Mouse (Mus musculus) CD8-positive naive resting alpha-beta T cell, adult 2 months (primary cell): ENCODE data around the gene Olfm1.
A peak's percentile ranks its signal among the peaks of the same experiment; 100 is the strongest.

Source experiments
- DNase-seq, 2 experiments: peaks; one replicate each; pipeline ENCODE4 v3.0.0; 2022; ENCODE audit warnings: low read depth in 2 of 2, low spot score in 2 of 2

Gene Olfm1

DNA sequence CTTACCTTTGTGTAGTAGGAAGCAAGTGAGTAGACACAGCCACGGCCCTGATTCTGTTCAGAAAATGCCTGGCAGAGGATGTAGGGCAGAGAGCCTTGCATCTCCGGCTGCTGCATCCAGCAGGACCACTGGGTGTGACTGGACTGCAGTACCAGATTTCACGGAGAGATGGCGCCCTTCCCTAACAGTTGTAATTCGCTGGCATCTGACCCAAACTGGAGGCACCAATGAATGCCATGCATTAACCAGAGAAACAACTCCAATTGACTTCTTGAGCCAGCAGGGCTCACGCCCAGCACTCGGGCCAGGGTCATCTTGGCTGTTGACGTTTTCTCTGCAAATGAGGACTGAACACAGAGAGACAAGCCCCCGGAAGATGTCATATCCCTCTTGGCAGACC lies 11.4 kb downstream of the Olfm1 start:
- DNase-seq = peak; percentile 27 to 59

DNA sequence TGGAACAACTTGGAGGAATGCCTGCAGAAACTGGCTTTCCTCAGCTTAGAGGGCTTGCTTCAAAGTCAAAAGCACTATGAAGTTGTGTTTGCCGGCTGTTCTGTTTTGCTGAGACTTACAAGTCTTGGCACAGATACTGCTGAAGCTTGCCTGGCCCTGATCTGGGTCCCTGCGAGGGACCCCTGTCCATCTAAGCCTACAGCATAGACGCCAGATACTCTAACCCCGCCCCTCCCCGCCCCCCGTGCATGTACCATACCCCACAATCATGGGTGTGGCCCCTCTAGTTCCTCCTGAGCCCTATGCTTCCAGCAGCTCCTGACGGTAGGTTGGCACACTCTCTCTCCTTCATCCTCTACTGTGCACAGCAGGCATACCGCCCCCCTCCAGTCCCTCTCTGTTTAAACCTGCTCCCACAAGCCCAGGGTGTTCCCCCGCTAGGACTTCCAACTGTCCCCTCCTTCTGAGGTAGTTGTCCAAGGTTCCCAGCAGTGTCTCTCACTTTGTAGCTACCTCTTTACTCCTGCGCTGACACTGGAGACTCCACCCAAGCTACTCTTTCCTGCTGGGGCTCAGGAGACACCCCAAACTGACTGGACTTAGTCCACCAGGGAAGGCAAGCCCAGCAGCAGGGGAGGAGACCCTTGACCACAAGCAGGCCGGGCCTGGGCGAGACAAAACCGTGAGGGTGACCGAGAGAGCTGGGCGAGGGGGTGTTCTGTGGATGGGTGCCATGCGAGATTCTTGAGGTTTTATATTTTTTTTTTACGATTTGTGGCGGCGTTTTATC lies 12.1 kb downstream of the Olfm1 start:
- DNase-seq = no peak

DNA sequence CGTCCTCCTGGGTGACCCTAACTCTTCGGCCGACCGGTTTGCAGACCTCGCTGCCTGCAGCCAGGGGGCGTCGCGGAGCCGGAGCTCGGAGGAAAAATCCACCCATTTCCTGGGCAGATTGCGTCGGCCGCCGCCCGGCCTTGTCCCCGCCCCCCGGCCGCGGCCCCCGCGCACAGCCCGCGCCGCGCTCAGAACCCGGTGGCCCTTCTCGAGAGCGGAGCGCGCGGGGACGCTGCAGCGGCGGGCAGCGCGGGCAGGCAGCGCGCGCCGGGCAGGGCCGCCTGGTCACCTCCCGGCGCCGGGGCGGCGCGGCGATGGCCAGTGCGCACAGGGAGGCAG lies 12.6 kb downstream of the Olfm1 start:
- DNase-seq = no peak

DNA sequence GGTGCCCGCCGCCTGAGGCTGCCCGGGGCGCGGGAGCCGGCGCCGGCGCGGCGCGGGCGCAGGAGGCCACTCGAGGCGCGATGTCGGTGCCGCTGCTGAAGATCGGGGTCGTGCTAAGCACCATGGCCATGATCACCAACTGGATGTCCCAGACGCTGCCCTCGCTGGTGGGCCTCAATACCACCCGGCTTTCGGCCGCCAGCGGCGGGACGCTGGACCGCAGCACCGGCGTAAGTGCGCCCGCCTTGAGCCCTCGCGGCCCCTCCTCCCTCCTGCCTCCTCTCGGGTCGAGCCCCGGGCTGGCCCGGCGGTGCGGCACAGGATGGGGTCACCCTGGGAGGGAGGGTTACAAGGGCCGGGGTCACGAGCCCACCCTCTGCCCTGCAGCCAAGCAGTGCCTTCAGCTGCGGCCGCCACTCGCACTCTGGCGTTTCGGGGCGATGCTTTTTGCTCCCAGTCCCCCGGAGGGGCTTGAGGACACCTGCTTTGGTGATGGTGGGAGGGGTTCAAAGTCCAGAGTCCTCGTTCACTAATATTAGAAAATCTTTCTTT lies 13.2 kb downstream of the Olfm1 start:
- no peak for DNase-seq

DNA sequence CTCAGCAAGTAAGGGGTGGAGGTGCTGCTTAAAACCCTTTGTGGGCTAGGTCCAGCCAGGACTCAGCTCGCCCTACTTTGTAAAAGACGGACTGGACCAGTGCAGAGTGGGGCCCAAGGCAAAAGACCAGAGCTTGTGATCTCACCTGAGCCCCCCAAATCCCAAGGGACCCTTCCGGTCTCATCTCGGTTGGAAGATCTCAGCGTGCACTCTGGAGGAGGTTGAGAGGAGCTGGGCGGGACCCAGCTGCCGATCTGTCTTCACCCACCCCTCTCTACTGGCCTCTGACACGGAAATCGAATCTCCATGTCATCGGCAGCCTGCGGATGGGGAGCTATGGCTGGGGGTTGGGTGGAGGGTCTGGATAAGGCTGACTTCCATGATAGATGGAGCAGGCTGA lies 13.7 kb downstream of the Olfm1 start:
- no peak for DNase-seq

DNA sequence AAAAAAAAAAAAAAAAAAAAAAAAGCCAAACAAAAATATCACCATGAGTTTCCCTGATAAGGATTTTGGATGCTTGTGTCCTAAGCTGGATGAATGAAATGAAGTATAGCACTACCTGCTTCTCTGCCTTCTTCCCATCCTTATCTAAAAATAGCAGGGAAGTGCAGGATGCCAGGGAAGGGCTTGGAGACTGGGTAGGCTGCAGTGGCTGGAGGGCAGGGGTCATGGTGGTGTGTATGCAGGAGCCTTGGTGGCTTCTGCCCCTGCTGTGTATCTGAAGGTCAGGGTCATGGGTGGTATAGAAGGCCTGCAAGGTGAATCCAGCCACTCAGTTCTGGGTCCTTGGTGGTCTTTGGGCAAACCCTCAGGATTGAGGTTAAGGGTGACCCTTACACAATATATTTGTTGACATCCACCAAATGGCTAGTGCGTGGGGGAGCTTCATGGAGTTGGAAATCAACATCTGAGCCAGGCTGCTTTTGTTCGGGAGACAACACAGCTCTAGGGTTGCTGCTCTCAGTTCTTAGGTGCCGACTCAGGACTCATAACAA lies 14.5 kb downstream of the Olfm1 start:
- DNase-seq = no peak

DNA sequence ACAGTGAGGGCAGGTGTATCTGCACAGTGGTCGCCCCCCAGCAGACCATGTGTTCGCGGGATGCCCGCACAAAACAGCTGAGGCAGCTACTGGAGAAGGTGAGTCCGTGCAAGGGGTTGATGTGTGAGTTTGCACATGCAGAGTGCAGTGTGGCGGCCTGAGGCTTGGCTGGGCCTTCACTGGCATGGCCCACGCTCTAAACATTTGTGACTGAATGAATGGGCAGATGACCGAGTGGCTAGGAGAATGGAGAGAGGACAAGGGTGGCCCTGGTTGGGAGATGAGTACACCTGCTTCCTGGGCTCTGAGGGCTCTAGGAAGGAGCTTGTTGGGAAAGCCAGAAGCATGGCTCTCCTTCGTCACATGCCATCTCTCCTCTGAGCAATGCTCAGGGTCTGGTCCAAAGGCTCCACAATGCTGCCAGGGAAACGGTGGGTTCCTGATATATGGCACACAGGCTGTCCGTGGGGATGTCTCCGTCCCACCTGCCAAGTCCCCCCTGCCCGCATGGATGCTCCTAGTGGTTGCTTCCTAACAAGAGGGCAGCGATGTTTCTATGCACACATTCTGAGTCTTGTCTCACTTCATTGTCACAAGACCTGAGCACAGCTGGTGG lies 15.4 kb downstream of the Olfm1 start:
- no peak for DNase-seq

DNA sequence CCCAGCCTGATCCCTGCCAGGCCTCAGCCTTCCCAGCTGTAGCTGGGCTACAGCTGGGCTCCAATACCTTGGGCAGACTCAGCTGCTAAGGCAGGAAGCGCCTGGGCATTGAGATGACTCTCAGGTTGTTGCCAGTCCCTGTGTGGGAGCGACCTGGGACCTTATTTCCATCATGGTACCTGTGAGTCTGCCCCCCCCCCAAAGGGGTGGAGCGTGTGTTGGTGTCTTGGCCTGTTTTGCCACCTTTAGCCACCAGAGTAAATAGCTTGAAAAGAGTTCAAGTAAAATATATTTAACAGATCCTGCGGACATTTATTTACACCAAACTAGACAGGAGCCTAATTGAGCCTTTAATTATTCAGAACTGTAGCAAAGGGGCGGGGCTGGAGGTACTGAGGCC lies 16.4 kb downstream of the Olfm1 start:
- no peak for DNase-seq

DNA sequence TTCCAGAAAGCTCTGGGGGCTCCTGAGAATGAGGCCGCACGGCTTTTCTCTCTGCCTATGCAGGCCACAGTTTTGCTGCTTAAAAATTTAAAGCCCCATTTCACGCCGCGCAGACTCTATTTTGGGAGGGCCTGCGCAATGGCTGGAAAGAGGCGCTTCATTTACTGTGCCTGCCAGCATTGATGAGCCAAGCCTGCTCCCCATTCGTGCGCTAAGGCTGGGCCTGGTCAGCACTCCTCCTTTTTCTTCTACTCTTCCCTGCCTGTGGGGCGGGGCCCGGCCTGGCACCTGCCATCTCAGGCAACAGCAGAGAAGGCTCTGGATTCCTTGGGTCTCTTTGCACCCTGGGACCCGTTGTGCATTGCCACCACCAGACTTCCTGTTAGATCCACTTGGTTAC lies 16.9 kb downstream of the Olfm1 start:
- no peak for DNase-seq

DNA sequence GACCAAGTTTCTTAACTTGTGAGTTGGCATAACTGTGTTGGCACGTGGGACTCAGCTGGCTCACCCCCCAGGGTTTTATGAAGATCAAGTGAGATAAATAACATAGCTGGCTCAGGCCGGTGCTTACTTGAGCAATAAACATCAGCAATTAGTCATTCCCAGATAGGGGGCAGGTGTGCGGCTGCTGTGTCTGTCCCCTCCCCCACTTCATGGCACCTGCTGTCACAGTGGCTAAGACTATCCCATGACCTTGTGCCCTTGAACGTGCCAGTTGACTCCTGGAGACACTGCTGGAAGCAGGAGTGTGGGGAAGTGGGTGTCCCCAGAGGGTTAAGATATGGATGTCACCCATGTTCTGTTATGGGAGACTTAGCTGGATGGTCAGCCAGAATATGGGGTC lies 17.5 kb downstream of the Olfm1 start:
- DNase-seq = no peak

DNA sequence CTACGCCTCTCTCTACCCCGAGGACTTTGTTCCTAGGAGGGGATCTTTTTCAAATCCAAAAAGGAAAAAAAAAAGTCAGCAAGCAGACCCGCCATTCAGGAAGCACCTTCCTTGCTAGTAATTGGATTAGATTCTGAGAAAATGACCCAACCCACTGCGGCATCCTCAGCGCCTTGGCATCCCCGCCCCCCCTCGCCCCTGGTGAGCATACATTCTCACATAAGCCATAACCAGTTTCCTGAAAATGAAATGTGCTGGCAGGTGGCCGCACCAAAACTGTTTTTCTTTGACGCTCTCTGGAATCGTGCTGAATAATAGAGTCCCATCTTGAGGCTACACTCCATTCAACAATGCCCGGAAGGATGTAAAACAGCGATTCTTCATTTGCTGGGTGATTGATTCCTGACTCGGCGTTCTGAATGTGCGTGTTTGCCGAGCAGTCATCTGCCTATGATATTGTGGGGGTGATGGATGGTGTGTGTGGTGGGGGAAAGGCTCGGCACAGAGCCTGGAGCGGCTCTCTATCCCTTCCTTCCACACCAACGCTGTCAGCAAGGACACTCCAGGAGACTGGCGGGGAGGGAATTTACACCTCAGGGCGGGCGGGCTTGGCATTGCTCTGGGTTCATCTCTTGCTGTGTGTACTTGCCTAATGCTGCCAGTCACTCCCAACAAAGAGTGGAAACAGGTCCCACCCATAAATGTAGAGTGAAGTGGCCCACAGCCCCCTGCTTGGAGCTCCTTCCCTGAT lies 18.9 kb downstream of the Olfm1 start:
- no peak for DNase-seq

DNA sequence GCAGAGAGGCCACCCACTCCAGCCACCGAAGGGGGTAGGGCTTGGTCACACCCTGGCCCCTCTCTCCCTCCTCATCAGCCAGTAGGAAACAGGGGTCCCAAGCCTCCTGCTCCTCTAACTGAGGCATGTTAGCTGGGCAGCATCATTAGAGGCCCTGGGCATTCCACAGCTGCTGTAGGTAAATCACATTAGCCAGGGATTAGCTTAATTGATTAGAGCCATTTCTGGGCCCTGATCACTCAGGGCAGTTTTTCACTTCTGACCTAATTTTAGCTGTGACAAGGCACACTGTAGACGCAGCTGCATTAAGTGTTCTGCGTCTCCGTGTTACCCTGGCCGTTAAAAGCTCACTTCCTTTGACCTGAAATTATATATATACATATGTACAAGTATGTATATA lies 20.1 kb downstream of the Olfm1 start:
- no peak for DNase-seq

DNA sequence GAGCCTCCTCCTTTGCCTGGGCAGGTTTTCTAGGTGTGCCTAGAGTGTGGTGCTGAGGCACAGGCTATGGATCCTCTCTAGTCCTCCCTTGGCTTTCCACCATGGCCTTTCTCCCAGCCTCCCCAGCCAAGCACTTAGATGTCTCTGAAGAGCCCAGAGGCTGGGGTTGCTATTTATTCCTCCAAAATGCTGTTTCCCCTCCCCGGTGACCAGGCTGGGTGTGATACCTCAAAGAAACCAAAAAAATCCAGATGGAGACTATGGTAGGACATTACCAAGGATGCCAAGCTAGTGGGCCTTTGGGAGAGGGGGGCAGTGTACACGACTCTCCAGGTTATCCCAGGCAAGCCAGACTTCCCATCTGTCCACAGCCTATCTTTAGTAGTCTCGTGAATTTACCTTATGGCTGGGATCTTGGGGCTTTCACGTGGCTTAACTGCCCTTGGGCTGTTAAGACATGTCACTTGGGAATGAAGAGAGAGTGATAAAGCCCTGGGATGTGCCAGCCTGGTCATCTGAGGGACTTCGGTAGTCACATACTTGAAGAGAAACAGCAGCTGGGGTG lies 23.5 kb downstream of the Olfm1 start:
- no peak for DNase-seq

DNA sequence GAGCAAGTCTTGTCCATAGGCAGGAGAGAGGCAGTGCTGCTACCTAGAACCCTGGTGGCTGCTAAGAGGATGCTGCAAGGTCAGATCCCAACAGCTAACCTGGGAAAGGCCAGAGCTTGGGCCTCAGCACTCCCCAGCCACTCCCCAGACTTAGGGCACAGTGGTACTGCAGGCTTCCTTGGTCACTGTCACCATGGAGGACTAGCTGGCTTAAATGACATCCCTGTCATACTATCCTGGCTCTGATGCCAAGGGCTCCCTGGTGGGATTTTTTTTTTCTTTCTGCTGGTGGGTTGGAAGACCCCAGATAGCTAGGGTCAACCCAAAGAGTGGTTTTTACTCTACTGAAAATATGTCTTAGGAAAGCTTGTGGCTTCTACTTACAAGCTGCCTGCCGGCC lies 25.0 kb downstream of the Olfm1 start:
- DNase-seq = no peak

DNA sequence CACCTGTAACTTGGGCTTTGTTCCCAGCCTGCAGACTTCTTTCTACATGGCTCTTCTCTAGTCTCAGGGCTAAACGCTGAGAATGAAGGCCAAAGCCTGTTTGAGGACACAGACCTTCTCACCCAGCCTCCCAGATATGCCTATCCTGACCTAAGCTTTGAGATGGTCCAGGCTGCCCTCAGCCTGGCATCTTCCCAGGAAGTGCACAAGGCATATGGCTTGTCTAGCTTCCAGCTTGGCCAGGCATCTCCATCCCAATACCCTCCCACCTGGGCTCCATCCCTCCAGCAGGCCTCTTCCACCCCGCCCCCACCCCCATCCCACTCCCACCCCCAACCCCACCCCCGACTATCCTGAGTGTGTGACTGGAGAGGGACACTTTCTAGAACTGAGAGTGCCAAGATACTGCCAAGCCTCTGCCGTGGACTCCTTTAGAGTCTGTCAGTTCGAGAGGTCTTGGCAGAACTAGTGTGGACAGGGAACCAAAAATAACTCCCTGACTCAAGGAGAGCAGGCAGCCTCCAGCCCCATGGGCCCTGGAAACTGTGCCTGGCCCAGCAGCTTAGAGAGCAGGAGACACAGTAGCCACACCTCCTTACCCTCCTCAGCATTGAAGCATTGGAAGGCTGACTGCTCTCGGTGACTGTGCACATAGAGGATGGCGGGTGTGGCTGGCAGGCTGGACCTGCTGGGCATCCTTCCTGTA lies 26.0 kb downstream of the Olfm1 start:
- no peak for DNase-seq

DNA sequence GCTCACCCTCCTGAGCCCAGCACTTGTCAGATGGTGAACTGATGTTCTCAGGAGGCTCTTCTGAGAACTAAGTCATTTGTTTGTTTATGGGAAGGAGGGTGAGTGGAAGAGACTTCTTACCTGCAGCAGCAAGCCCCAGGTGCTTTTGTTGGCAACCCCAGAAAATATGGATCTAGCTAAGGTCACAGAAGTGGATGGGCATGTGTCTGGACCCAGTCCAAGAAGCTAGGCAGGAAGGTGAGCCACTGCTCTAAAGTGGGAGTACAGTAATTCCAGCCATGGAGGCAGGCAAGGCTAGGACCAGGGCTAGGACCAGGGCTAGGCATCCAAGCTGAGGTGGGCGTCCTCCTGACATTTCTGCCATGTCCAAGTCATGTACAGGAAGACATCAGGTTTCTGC lies 26.8 kb downstream of the Olfm1 start:
- DNase-seq = no peak

DNA sequence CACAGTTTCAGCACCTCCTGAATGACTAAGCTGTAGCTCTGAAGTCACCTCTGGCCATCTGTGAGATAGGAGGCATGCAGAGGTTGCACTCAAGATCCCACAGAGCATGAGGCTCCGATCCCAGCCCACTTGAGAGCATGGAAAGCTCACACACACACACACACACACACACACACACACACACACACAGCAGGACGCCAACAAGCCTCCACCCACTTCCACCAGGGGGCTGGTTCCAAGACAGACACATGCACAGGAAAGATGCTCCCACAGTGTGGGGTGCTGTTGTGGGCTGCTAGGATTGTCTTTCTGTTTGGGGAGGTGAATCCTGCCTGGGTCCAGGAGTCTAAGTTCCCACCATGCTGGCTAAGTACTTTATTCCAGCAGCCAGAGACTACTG lies 29.0 kb downstream of the Olfm1 start:
- DNase-seq = no peak

DNA sequence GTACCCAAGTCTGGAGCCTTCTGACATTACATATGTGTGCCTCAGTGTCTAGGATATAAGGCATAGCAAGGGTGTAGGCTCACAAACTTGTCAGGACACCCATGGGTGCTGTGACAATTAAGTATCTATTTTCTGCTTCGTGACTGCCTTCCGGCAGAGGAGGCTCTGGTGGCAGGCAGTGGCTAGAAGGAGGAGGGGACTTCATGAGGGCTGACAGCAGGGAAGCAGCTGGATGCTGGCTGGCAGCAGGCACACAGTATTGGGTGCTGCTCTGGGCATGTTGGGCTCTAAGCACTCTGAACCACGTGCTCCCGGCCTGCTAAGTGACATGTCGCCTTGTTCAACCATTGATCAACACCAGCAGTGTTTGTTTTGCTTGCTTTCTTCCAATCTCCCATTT lies 32.0 kb downstream of the Olfm1 start:
- DNase-seq = no peak

DNA sequence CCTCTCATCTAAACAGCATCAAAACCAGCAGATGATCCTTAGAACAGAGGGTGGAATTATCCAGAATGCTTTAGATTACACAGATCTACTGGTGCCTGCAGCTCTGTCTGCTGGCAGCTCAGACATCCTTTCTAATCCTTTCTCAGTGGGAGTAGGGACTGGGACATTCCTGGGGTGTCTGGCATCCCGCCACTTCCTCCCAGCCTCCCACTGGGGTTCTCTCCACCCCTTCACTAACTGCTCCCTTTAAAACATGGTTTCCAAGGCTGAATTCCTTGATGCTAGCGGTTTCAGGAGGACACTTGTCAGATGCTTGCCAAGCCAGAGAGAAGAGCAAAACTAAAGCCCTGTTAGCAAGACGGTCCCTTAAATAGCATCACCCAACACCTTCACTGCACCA lies 33.1 kb downstream of the Olfm1 start:
- no peak for DNase-seq

DNA sequence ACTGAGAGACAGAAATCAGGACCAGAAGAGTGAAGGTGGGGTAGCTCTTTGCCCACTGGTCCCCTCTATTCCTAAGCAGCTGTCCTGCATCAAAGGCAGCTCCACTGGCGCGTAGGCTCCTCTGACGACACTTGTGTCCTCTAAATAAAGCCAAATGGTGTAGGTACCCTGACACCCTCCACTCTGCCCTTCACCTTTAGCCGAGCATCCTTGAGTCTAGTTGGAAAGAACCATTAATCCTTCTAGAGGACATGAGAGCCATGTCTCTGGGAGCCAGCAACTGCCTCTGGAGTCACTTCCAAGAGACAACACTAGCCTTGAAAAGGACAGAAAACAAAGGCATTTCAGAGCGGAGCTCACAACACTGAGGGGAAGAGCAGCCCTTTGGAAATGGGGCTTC lies 34.2 kb downstream of the Olfm1 start:
- no peak for DNase-seq

DNA sequence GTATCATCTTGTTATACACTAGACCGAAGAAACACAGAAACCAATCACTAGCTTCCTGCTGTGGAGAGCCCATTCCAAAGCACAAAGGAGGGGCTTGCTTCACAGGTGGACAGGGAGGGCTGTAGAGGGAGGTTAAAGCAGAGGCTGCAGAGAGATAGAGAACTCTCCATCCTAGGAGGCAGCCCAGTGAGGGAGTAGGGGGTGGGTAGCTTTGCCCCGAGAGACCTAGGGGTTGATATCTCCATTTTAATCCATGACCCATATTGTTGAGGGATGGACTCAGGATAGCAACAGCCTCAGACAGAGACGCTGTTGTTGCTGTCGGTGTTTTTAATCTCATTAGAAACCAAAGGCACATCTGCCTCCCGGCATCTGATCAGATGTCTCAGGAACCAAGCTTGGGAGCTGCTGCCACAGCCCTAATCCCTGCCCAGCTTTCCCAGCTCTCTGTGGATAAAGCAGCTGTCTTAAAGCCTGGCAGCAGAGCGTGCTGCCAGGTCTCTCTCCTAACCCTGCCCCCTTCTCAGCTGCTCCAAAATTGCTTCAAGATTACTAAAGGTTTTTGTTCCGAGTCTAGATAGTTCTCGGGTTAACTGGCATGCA lies 34.9 kb downstream of the Olfm1 start:
- no peak for DNase-seq
